Mouse (Mus musculus): ENCODE measurements around the gene Syndig1l.
A peak's percentile ranks its signal among the peaks of the same experiment; 100 is the strongest.

The Syndig1l gene

GRCm38 (mm10) chr12:84698319-84699081 lies at the start of gene Syndig1l:
Gene Syndig1l (minus strand): TSS chr12:84698831.
- DNase-seq (ENCODE audit: low spot score in 2 of 2) = peak; percentile 25 to 38

- DNase-seq (ENCODE audit: low spot score in 2 of 2) = no peak
Observed at GRCm38 (mm10) chr12:84748134-84748533, 49.5 kb upstream of the Syndig1l start.

- no peak for DNase-seq (ENCODE audit: low spot score in 2 of 2)
Observed at GRCm38 (mm10) chr12:84745700-84746099, 47.1 kb upstream of the Syndig1l start.

GRCm38 (mm10) chr12:84743496-84743895 lies 44.9 kb upstream of the Syndig1l start:
- no peak for DNase-seq (ENCODE audit: low spot score in 2 of 2)

GRCm38 (mm10) chr12:84733366-84733765 lies 34.7 kb upstream of the Syndig1l start:
- DNase-seq (ENCODE audit: low spot score in 2 of 2) = no peak

GRCm38 (mm10) chr12:84728421-84728820 lies 29.8 kb upstream of the Syndig1l start:
- no peak for DNase-seq (ENCODE audit: low spot score in 2 of 2)

- DNase-seq (ENCODE audit: low spot score in 2 of 2) = no peak
Observed at GRCm38 (mm10) chr12:84727434-84727833, 28.8 kb upstream of the Syndig1l start.

GRCm38 (mm10) chr12:84726986-84727385 lies 28.4 kb upstream of the Syndig1l start:
- no peak for DNase-seq (ENCODE audit: low spot score in 2 of 2)

- no peak for DNase-seq (ENCODE audit: low spot score in 2 of 2)
Observed at GRCm38 (mm10) chr12:84726391-84726790, 27.8 kb upstream of the Syndig1l start.

GRCm38 (mm10) chr12:84718462-84719244 lies 20.0 kb upstream of the Syndig1l start:
- DNase-seq (ENCODE audit: low spot score in 2 of 2) = no peak

GRCm38 (mm10) chr12:84714578-84714977 lies 15.9 kb upstream of the Syndig1l start:
- no peak for DNase-seq (ENCODE audit: low spot score in 2 of 2)

GRCm38 (mm10) chr12:84709842-84710439 lies 11.3 kb upstream of the Syndig1l start:
- DNase-seq (ENCODE audit: low spot score in 2 of 2) = no peak

- no peak for DNase-seq (ENCODE audit: low spot score in 2 of 2)
Observed at GRCm38 (mm10) chr12:84707804-84708203, 9.2 kb upstream of the Syndig1l start.

GRCm38 (mm10) chr12:84706886-84707285 lies 8.3 kb upstream of the Syndig1l start:
- DNase-seq (ENCODE audit: low spot score in 2 of 2) = no peak

GRCm38 (mm10) chr12:84702586-84702985 lies 4.0 kb upstream of the Syndig1l start:
- DNase-seq (ENCODE audit: low spot score in 2 of 2) = no peak

GRCm38 (mm10) chr12:84692141-84692540 lies 6.5 kb downstream of the Syndig1l start:
- DNase-seq (ENCODE audit: low spot score in 2 of 2) = no peak

- no peak for DNase-seq (ENCODE audit: low spot score in 2 of 2)
Observed at GRCm38 (mm10) chr12:84691347-84691746, 7.3 kb downstream of the Syndig1l start.

- DNase-seq (ENCODE audit: low spot score in 2 of 2) = no peak
Observed at GRCm38 (mm10) chr12:84689051-84689450, 9.6 kb downstream of the Syndig1l start.

- no peak for DNase-seq (ENCODE audit: low spot score in 2 of 2)
Observed at GRCm38 (mm10) chr12:84687531-84687930, 11.1 kb downstream of the Syndig1l start.

- DNase-seq (ENCODE audit: low spot score in 2 of 2) = no peak
Observed at GRCm38 (mm10) chr12:84686176-84686575, 12.5 kb downstream of the Syndig1l start.

GRCm38 (mm10) chr12:84684569-84684968 lies 14.1 kb downstream of the Syndig1l start:
- no peak for DNase-seq (ENCODE audit: low spot score in 2 of 2)

- DNase-seq (ENCODE audit: low spot score in 2 of 2) = no peak
Observed at GRCm38 (mm10) chr12:84676011-84676410, 22.6 kb downstream of the Syndig1l start.
